ENCODE assay signal across 19 mouse cellular contexts in the genomic region with DNA sequence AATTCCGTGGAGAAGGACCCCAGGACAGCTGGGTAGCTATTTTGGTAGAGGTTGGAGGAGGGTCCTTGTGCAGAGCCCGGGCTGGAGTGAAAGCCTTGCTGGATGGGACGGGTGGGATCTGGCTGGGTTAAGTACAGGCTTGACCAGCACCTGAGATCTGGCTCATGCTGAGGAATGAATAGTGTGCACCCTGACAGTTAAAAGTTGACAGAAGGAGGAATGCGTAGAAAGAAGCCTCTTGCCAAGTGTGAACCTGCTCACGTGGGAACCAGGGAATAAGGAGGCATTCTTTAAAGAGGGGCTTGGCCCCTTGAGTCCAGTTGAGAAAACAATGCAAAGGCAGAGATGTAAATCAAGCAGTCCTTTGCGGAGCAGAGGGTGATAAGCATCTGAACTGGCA.
A peak's percentile ranks its signal among the peaks of the same experiment; 100 is the strongest.
DNase-seq lines count a peak whose midpoint lies in the region; ATAC-seq lines count a peak whose summit lies in the region.
"Had no signal": no experiment of that assay in that cellular context is flagged by ENCODE, and none has a peak within 500 bp of the region (broad histone marks: within the 10 kb centered on the region; RNA-seq: fewer than 3 reads in every experiment).

No protein-coding gene starts in this region.

- no peaks in the 10 kb centered on the region for H3K27me3 ChIP-seq in forebrain, embryonic 11.5 days (ENCODE audit: control insufficient read depth, insufficient read depth, low read length)
- no peaks in the 10 kb centered on the region for H3K27me3 ChIP-seq in forebrain, embryonic 12.5 days
- no peaks in the 10 kb centered on the region for H3K27me3 ChIP-seq in heart, embryonic 15.5 days
- no peaks in the 10 kb centered on the region for H3K27me3 ChIP-seq in liver, embryonic 11.5 days (replicated peaks; ENCODE audit: control insufficient read depth, insufficient read depth, low read length)
- H3K27me3 ChIP-seq: liver, embryonic 15.5 days; midbrain, embryonic 15.5 days had no signal

- peak; percentile 43 for DNase-seq in forebrain, embryonic 11.5 days (ENCODE audit: low spot score)
- DNase-seq in heart, postnatal 36 days = no peak
- DNase-seq in liver, embryonic 11.5 days (ENCODE audit: low spot score) = no peak
- no peak for DNase-seq in liver
- DNase-seq in R1 (ENCODE audit: low read depth, low spot score) = peak; percentile 42
- DNase-seq in cerebellum, adult 8-10 months = no peak
- DNase-seq: adrenal gland, adult 8-10 months; cerebellum, postnatal 14 days; embryo, embryonic 11 days; gastrocnemius, postnatal 36 days; kidney, postnatal 10 days; layer of hippocampus, adult 9-11 months; right cerebral cortex, adult 18-20 months had no signal

- H3K4me2 ChIP-seq in forebrain, embryonic 11.5 days (ENCODE audit: low read depth, low read length, severe bottlenecking) = no peak overlapping the region
- no peak overlapping the region for H3K4me2 ChIP-seq in forebrain, embryonic 12.5 days
- H3K4me2 ChIP-seq in heart, embryonic 15.5 days = no peak overlapping the region
- no peak overlapping the region for H3K4me2 ChIP-seq in liver, embryonic 11.5 days
- H3K4me2 ChIP-seq: hindbrain, embryonic 14.5 days; liver, embryonic 15.5 days; midbrain, embryonic 15.5 days had no signal

- H3K36me3 ChIP-seq in forebrain, embryonic 11.5 days (ENCODE audit: control insufficient read depth, insufficient read depth, low read length) = no peaks in the 10 kb centered on the region
- H3K36me3 ChIP-seq in forebrain, embryonic 12.5 days (replicated peaks) = no peaks in the 10 kb centered on the region
- H3K36me3 ChIP-seq in heart, embryonic 15.5 days = no peaks in the 10 kb centered on the region
- no peaks in the 10 kb centered on the region for H3K36me3 ChIP-seq in liver, embryonic 11.5 days (ENCODE audit: control insufficient read depth, insufficient read depth, low read length)
- H3K36me3 ChIP-seq: liver, embryonic 15.5 days; midbrain, embryonic 15.5 days had no signal

- 37% methylated on average over 6 of the region's 6 CpGs for WGBS in forebrain, embryonic 11.5 days
- WGBS in forebrain, embryonic 12.5 days = 48% methylated on average over 6 of the region's 6 CpGs
- WGBS in heart, embryonic 15.5 days = 29% methylated on average over 6 of the region's 6 CpGs
- 37% methylated on average over 6 of the region's 6 CpGs for WGBS in liver, embryonic 11.5 days

- intact Hi-C loops in heart, postnatal 36 days (cut with DNase I) = no loop called here

- H3K9ac ChIP-seq in forebrain, embryonic 11.5 days (ENCODE audit: low read length) = no peak overlapping the region
- H3K9ac ChIP-seq in forebrain, embryonic 12.5 days = no peak overlapping the region
- no peak overlapping the region for H3K9ac ChIP-seq in heart, embryonic 15.5 days
- no peak overlapping the region for H3K9ac ChIP-seq in liver, embryonic 11.5 days (ENCODE audit: low read depth, low read length)
- H3K9ac ChIP-seq: hindbrain, embryonic 14.5 days; liver, embryonic 15.5 days; midbrain, embryonic 15.5 days had no signal

- no peaks in the 10 kb centered on the region for H3K9me3 ChIP-seq in forebrain, embryonic 11.5 days (ENCODE audit: control insufficient read depth, low read length)
- H3K9me3 ChIP-seq in forebrain, embryonic 12.5 days = no peaks in the 10 kb centered on the region
- no peaks in the 10 kb centered on the region for H3K9me3 ChIP-seq in heart, embryonic 15.5 days (replicated peaks)
- H3K9me3 ChIP-seq in liver, embryonic 11.5 days (ENCODE audit: control insufficient read depth, low read length) = no peaks in the 10 kb centered on the region
- H3K9me3 ChIP-seq: liver, embryonic 15.5 days; midbrain, embryonic 15.5 days had no signal

- no peak overlapping the region for H3K4me3 ChIP-seq in forebrain, embryonic 11.5 days (ENCODE audit: low read depth, low read length)
- H3K4me3 ChIP-seq in forebrain, embryonic 12.5 days (replicated peaks) = no peak overlapping the region
- no peak overlapping the region for H3K4me3 ChIP-seq in heart, embryonic 15.5 days
- H3K4me3 ChIP-seq in liver, embryonic 11.5 days (ENCODE audit: low read depth, low read length) = no peak overlapping the region
- H3K4me3 ChIP-seq: liver, embryonic 15.5 days; midbrain, embryonic 15.5 days had no signal

- ATAC-seq in forebrain, embryonic 11.5 days (replicated peaks; ENCODE audit: low FRiP score) = no peak
- ATAC-seq in forebrain, embryonic 12.5 days (ENCODE audit: low FRiP score) = no peak; the same call in 1 of the 2 replicates
- no peak for ATAC-seq in heart, embryonic 15.5 days (replicated peaks; ENCODE audit: insufficient number of reproducible peaks, insufficient read depth, low FRiP score, low read depth)
- ATAC-seq in liver, embryonic 11.5 days (replicated peaks; ENCODE audit: low FRiP score) = no peak
- ATAC-seq: forebrain, embryonic 14.5 days; midbrain, embryonic 15.5 days had no signal

- H3K27ac ChIP-seq in forebrain, embryonic 11.5 days (ENCODE audit: low read depth, low read length) = no peak overlapping the region
- H3K27ac ChIP-seq in forebrain, embryonic 12.5 days = no peak overlapping the region
- H3K27ac ChIP-seq in heart, embryonic 15.5 days = peak overlapping the region; percentile 70
- peak overlapping the region; percentile 41; the same call in 1 of the 2 replicates for H3K27ac ChIP-seq in liver, embryonic 11.5 days (ENCODE audit: low read depth, low read length)
- H3K27ac ChIP-seq: hindbrain, embryonic 14.5 days; liver, embryonic 15.5 days; midbrain, embryonic 15.5 days had no signal

- H3K4me1 ChIP-seq in forebrain, embryonic 11.5 days (replicated peaks; ENCODE audit: control insufficient read depth, insufficient read depth, low read length) = peaks cover 6% of the 10 kb centered on the region; the same call in 1 of the 2 replicates
- H3K4me1 ChIP-seq in forebrain, embryonic 12.5 days = peaks cover 13% of the 10 kb centered on the region
- H3K4me1 ChIP-seq in heart, embryonic 15.5 days (replicated peaks) = peaks cover 45% of the 10 kb centered on the region
- peaks cover 34% of the 10 kb centered on the region for H3K4me1 ChIP-seq in liver, embryonic 11.5 days (replicated peaks; ENCODE audit: control insufficient read depth, insufficient read depth, low read length)
- H3K4me1 ChIP-seq: midbrain, embryonic 15.5 days had no signal

Comparison
In these comparisons a context has a peak if more than half of its experiments do, and no peak if none do; other contexts are left out.
1. DNase-seq: peak in forebrain, embryonic 11.5 days (single experiment) and R1 (single experiment); none in heart, postnatal 36 days (0 of 2), liver, embryonic 11.5 days (single experiment), liver (single experiment) and cerebellum, adult 8-10 months (single experiment).
2. H3K27ac ChIP-seq: peak in heart, embryonic 15.5 days (single experiment) and liver, embryonic 11.5 days (single experiment); none in forebrain, embryonic 11.5 days (single experiment) and forebrain, embryonic 12.5 days (single experiment).